Mouse (Mus musculus) splenic B cell, adult 2 months (primary cell): ENCODE results near the gene Gm19935.

Source experiments
- DNase-seq: peaks from one replicate; pipeline ENCODE4 v3.0.0-alpha.2; 2011; ENCODE audit warnings: low read depth, low spot score
- H3K27me3 ChIP-seq: 2 replicates; pipeline ENCODE4 v1.6.1; 2012; ENCODE audit warnings: mild to moderate bottlenecking, low read length, moderate library complexity, mixed read lengths; ENCODE audit not compliant: control insufficient read depth, poor library complexity, insufficient read depth, severe bottlenecking
- H3K36me3 ChIP-seq: 2 replicates; pipeline ENCODE4 v1.6.1; 2012; ENCODE audit warnings: mild to moderate bottlenecking, low read length, moderate library complexity, mixed read lengths; ENCODE audit not compliant: control insufficient read depth, poor library complexity, insufficient read depth, severe bottlenecking

Gm19935 gene

GRCm38 (mm10) chr8:90816061-90816882 lies 921 bp downstream of the Gm19935 start:
- Histone ChIP-seq H3K36me3 (no peaks in the 10 kb centered on the region), H3K27me3 (no peaks in the 10 kb centered on the region)
- no peak for DNase-seq

GRCm38 (mm10) chr8:90813602-90814320 lies 3.4 kb downstream of the Gm19935 start:
- H3K36me3 ChIP-seq, result no peaks in the 10 kb centered on the region
- no peak for DNase-seq
- no peaks in the 10 kb centered on the region for H3K27me3 ChIP-seq

DNA sequence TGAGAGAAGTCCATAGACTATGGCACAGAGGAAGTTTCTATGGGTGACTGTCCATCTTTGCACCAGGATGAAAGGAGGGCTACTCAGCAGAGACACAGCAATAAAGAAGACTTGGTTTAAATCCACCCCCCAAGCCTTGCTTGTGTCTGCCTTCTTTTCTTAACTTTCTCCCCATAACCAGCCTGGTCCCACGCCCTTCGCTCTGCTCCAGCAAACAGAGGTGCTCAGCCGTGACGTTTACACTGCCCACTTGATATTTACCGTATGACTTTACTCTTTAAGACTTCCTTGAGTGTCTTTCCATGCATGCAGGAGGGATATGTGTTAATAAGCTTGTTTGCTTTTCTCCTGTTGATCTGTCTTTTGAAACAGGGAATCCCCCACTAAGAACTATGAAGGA lies 17.7 kb downstream of the Gm19935 start:
- peak; percentile 18 for DNase-seq
- Histone ChIP-seq H3K27me3 (no peaks in the 10 kb centered on the region), H3K36me3 (no peaks in the 10 kb centered on the region)

DNA sequence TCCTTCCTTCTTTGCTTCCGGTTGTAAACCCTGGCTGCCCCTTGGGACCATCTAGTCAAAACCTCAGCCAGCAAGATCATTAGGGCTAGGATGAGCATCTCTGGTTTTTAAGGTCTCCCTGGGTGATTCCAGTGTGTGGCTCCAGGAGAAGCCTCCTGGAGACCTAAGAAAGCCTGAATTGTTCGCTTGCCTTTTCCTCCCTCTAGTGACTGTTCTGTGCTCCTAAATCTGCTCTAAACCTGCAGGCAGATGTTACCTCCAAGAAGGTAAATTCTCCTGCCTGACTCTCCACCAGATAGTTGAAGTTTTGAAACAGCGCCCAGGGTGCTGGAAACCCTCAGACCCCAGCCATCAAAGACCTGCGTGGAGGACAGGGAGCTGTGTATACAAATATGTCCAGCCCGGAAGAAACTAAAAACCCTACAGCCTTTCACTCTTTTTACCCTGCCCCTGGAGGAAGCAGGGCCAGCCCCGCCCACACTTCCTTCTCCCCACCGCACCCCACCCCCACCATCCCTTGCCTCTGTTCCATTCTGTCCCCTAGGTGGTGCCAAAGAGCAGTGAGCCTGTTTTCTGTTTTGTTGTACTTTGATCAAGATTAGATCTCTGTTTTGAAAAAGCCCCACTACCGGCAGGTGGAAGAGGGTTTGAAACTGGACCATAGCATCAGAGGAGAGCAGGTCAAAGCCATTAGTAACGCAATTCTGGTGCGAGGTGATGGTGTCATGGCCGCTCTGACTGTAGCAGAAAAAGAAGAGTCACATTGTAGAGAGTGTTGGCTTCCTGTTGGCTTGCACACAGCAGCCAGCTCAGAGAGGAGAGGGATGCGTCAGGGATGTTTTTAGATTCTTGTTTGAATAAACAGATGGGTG lies 22.0 kb downstream of the Gm19935 start:
- Histone ChIP-seq H3K27me3 (no peaks in the 10 kb centered on the region), H3K36me3 (no peaks in the 10 kb centered on the region)
- peak; percentile 92 for DNase-seq

GRCm38 (mm10) chr8:90793710-90794109 lies 23.5 kb downstream of the Gm19935 start:
- DNase-seq, result peak; percentile 81

GRCm38 (mm10) chr8:90791616-90792015 lies 25.6 kb downstream of the Gm19935 start:
- Histone ChIP-seq H3K27me3 (no peaks in the 10 kb centered on the region), H3K36me3 (no peaks in the 10 kb centered on the region)
- DNase-seq, result no peak

More at GRCm38 (mm10) chr8:90793710-90794109, 23.5 kb downstream of the Gm19935 start:
- Histone ChIP-seq H3K36me3 (no peaks in the 10 kb centered on the region), H3K27me3 (no peaks in the 10 kb centered on the region)

DNA sequence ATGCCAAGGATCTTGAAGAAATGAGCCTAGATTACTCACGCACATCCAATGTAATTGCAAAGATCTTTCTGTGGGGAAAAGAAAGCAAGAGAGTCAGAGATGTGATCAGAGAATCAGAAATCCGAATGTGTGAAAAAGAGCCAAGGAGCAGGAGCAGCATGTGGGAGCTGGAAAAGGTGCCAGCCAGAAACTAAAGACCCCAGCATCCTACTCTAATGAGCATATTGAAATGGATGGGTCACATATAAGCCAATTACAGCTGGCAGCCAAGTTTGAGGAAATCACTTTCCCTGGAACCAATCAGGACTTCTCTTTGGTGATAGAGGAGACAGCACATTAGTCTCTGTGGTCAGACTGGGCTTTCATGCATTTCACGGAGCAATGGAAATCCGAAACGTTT lies 47.4 kb downstream of the Gm19935 start:
- DNase-seq, result no peak
- Histone ChIP-seq H3K27me3 (no peaks in the 10 kb centered on the region), H3K36me3 (no peaks in the 10 kb centered on the region)
